Mouse (Mus musculus) G1E (cell line): ENCODE measurements around the gene Rplp0. TPM values are rescaled to one million over a fixed set of nuclear protein-coding genes. Genes with fewer than 3 reads are reported as not detected.

Experiments used
- ATAC-seq: 2 replicates; pipeline ENCODE4 v1.8.0; 2016; ENCODE audit warnings: mild to moderate bottlenecking; ENCODE audit not compliant: insufficient number of reproducible peaks, poor library complexity, low FRiP score, severe bottlenecking; ENCODE audit errors: extremely low read depth
- DNase-seq: peaks from one replicate; pipeline ENCODE4 v3.0.0; 2012; ENCODE audit warnings: low spot score
- H3K27me3 ChIP-seq: 2 replicates; pipeline ENCODE4 v1.6.1; 2012; ENCODE audit warnings: mild to moderate bottlenecking, low read length, inconsistent platforms; ENCODE audit not compliant: insufficient read depth
- H3K36me3 ChIP-seq: replicated peaks from 2 replicates; pipeline ENCODE3; 2012; ENCODE audit warnings: mild to moderate bottlenecking, inconsistent platforms
- H3K4me1 ChIP-seq: 2 replicates; pipeline ENCODE4 v1.6.1; 2012; ENCODE audit warnings: low read depth, low read length, inconsistent platforms, mixed read lengths; ENCODE audit not compliant: insufficient read depth
- H3K4me3 ChIP-seq: 2 replicates; pipeline ENCODE4 v1.5.1; 2012; ENCODE audit warnings: low read depth, mild to moderate bottlenecking, inconsistent platforms, low read length, moderate library complexity, mixed read lengths
- H3K9me3 ChIP-seq: replicated peaks from 2 replicates; pipeline ENCODE4 v1.6.1; 2012; ENCODE audit warnings: inconsistent platforms
- CTCF ChIP-seq: IDR thresholded peaks from 2 replicates; pipeline ENCODE4 v1.5.1; 2012; ENCODE audit warnings: low read depth, low read length, inconsistent platforms, mixed read lengths
- GATA1 ChIP-seq: IDR thresholded peaks from 2 replicates; pipeline ENCODE4 v1.6.1; 2012; ENCODE audit warnings: borderline replicate concordance, low read length, inconsistent platforms, mixed read lengths
- GATA2 ChIP-seq: IDR thresholded peaks from 2 replicates; pipeline ENCODE4 v1.6.1; 2012; ENCODE audit warnings: low read depth, low read length, inconsistent platforms, borderline replicate concordance
- POLR2AphosphoS5 ChIP-seq: IDR thresholded peaks from 2 replicates; pipeline ENCODE4 v1.6.1; 2012; ENCODE audit warnings: low read depth, low read length, inconsistent platforms; ENCODE audit not compliant: insufficient replicate concordance
- TAL1 ChIP-seq: conservative IDR thresholded peaks from 2 replicates; pipeline ENCODE4 v1.6.1; 2012; ENCODE audit warnings: low read depth, low read length, inconsistent platforms, mixed read lengths
- polyA plus RNA-seq: library from polyadenylated mRNA; stranded (reverse); fragments of >175 nt; gene quantifications from 2 replicates; pipeline ENCODE4 v1.2.3, GENCODE M21; 2012
- total RNA-seq, 2 experiments: library from RNA; stranded (forward) in 1 of 2; stranded (reverse) in 1 of 2; fragments of 200-1000 nt in 1 of 2; fragments of >200 nt in 1 of 2; fragmentation: Nextera tagmentation in 1 of 2; gene quantifications; 2 replicates each; pipeline ENCODE4 v1.2.3; 2014 to 2017

Rplp0 gene
- total and polyA plus RNA-seq, 3 experiments: 915 to 1,362 (median 980) TPM

- Histone ChIP-seq H3K27me3 (no peaks in the 10 kb centered on the region), H3K4me1 (0 out of 2 replicates have a peak, but pooled peaks cover 12% of the 10 kb centered on the region), H3K36me3 (peaks cover 99% of the 10 kb centered on the region), H3K4me3 (no peak overlapping the region), H3K9me3 (no peaks in the 10 kb centered on the region)
- DNase-seq (no peak), ATAC-seq (no peak)
- TF ChIP-seq POLR2AphosphoS5 (no peak), TAL1 (no peak), CTCF (no peak), GATA1 (no peak), GATA2 (no peak)
These were observed 19.7 kb downstream of the Rplp0 start for GRCm38 (mm10) chr5:115578922-115579321.

- TF ChIP-seq GATA2: no peak
- TF ChIP-seq CTCF: no peak
- no peak for TF ChIP-seq GATA1
- DNase-seq: no peak
- H3K27me3 ChIP-seq: no peaks in the 10 kb centered on the region
- H3K9me3 ChIP-seq: no peaks in the 10 kb centered on the region
- H3K36me3 ChIP-seq: peaks cover 99% of the 10 kb centered on the region
- no peak for ATAC-seq
- no peak overlapping the region for H3K4me3 ChIP-seq
- H3K4me1 ChIP-seq: 0 out of 2 replicates have a peak, but pooled peaks cover 10% of the 10 kb centered on the region
These were observed 20.1 kb downstream of the Rplp0 start for GRCm38 (mm10) chr5:115579363-115579762.

GRCm38 (mm10) chr5:115580229-115581001, 21.1 kb downstream of the Rplp0 start:
- ATAC-seq: no peak
- H3K4me1 ChIP-seq: 0 out of 2 replicates have a peak, but pooled peaks cover 7% of the 10 kb centered on the region
- no peak for TF ChIP-seq TAL1
- TF ChIP-seq CTCF: no peak
- TF ChIP-seq GATA2: no peak
- TF ChIP-seq GATA1: no peak
- no peak for TF ChIP-seq POLR2AphosphoS5
- H3K27me3 ChIP-seq: no peaks in the 10 kb centered on the region
- no peaks in the 10 kb centered on the region for H3K9me3 ChIP-seq
- peaks cover 99% of the 10 kb centered on the region for H3K36me3 ChIP-seq
- no peak overlapping the region for H3K4me3 ChIP-seq
- DNase-seq: no peak

GRCm38 (mm10) chr5:115581662-115582061, 22.4 kb downstream of the Rplp0 start:
- ATAC-seq (no peak), DNase-seq (no peak)
- no peak for TF ChIP-seq POLR2AphosphoS5
- no peak for TF ChIP-seq GATA1
- no peak for TF ChIP-seq CTCF
- no peak for TF ChIP-seq TAL1
- TF ChIP-seq GATA2: no peak
- Histone ChIP-seq H3K4me1 (0 out of 2 replicates have a peak, but pooled peaks cover 7% of the 10 kb centered on the region), H3K27me3 (no peaks in the 10 kb centered on the region), H3K9me3 (no peaks in the 10 kb centered on the region), H3K4me3 (no peak overlapping the region), H3K36me3 (peaks cover 99% of the 10 kb centered on the region)

GRCm38 (mm10) chr5:115585616-115586015, 26.3 kb downstream of the Rplp0 start:
- Histone ChIP-seq H3K27me3 (no peaks in the 10 kb centered on the region), H3K9me3 (no peaks in the 10 kb centered on the region), H3K36me3 (peaks cover 98% of the 10 kb centered on the region), H3K4me1 (0 out of 2 replicates have a peak, but pooled peaks cover 5% of the 10 kb centered on the region), H3K4me3 (no peak overlapping the region)
- no peak for TF ChIP-seq CTCF
- no peak for TF ChIP-seq POLR2AphosphoS5
- no peak for TF ChIP-seq GATA1
- TF ChIP-seq TAL1: no peak
- TF ChIP-seq GATA2: no peak
- ATAC-seq (no peak), DNase-seq (no peak)

GRCm38 (mm10) chr5:115586166-115586565, 26.9 kb downstream of the Rplp0 start:
- peaks cover 98% of the 10 kb centered on the region for H3K36me3 ChIP-seq
- H3K9me3 ChIP-seq: no peaks in the 10 kb centered on the region
- TF ChIP-seq POLR2AphosphoS5 (no peak), GATA2 (no peak), CTCF (no peak)
- no peak for DNase-seq
- no peak overlapping the region for H3K4me3 ChIP-seq
- ATAC-seq: no peak
- no peaks in the 10 kb centered on the region; the same call in 1 of the 2 replicates for H3K27me3 ChIP-seq
- H3K4me1 ChIP-seq: 0 out of 2 replicates have a peak, but pooled peaks cover 4% of the 10 kb centered on the region

- Histone ChIP-seq H3K4me3 (no peak overlapping the region), H3K4me1 (0 out of 2 replicates have a peak, but pooled peaks cover 1% of the 10 kb centered on the region), H3K27me3 (no peaks in the 10 kb centered on the region; the same call in 1 of the 2 replicates), H3K36me3 (peaks cover 98% of the 10 kb centered on the region), H3K9me3 (no peaks in the 10 kb centered on the region)
- ATAC-seq (no peak), DNase-seq (no peak)
- TF ChIP-seq POLR2AphosphoS5: no peak
- no peak for TF ChIP-seq GATA2
- TF ChIP-seq CTCF: no peak
These were observed 27.5 kb downstream of the Rplp0 start for GRCm38 (mm10) chr5:115586780-115587179.
